Mouse (Mus musculus): ENCODE measurements at regions not wholly inside any gene's neighbourhood (a gene's known extent, or its start where the extent isn't known, plus 50 kb on each side); places are given as distances from the start of the nearest gene placed in this dataset.

DNA sequence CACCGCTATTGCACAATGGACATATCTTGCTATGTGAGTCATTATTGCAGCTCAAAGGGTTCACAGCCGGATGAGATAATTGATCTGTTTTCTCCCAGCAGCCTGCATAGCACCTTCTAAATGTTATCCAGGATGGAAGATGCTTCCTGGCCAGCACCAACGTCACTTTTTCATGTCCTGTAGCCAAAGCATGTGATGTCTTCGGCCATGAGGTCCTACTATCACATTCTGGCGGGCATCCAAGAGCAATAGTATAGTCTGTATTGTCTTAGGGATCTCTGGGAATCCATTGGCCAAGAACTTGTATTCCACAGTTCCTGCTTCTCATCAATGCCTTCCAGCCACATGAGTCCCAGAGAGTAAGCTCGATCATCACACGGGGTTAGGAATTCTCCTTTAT, 70.6 kb downstream of the Npy start:
- no peak for DNase-seq (ENCODE audit: low read depth, low spot score)

DNA sequence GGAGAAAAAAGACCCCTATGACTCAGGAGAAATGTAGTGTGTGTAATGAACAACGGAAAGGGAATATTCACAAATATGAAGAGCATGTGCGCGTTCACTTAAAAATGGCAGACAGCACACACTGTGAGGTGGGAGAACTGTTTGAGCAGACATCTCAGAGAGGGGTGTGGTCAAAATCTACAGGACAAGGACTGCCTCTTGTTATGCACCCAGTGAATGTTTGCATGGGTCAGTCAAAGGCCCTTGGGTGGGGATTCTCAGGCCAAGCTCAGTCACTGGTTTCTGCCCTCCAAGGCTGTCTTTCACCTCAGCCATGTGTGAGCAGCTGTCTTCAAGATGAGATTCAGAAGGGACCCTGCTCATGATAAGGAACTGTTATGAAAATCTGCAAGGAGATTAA, 76.6 kb downstream of the Npy start:
- DNase-seq (ENCODE audit: low read depth, low spot score): no peak

DNA sequence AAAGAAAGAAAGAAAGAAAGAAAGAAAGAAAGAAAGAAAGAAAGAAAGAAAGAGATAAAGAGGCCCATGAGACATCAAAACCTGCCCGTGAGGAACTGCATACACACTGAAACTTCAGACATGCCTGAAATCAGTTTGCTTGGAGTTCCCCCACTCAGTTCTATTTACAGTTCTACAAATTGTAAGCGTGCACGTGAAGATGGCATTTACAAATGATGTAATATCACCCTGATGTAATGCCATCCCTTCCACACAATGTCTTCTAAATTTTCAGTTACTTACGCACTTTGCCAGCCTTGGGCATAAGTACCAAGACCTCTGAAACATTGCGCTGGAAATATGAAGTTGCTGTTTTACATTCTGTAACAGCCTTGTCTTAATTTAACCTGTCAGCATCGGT, 79.0 kb downstream of the Npy start:
- DNase-seq (ENCODE audit: low read depth, low spot score): no peak

DNA sequence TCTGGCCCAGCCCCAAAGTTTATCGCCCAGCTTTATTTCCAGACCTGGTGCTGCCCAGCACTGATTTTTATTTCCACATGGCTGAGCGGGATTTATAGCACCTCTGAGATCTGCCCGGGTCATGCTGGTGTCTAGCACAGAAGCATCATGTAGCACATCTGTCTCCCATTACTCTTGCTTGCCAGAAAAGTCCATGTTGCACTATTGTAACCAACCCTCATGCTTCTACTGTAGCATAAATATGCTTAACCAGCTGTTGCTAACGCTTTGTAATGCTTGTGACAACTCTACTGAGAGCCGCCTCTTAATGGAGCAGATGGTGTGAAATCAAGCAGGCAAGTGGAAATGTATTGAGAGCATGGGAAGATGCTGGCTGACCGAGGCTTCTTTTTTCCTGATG, 81.5 kb downstream of the Npy start:
- DNase-seq (ENCODE audit: low read depth, low spot score): no peak

DNA sequence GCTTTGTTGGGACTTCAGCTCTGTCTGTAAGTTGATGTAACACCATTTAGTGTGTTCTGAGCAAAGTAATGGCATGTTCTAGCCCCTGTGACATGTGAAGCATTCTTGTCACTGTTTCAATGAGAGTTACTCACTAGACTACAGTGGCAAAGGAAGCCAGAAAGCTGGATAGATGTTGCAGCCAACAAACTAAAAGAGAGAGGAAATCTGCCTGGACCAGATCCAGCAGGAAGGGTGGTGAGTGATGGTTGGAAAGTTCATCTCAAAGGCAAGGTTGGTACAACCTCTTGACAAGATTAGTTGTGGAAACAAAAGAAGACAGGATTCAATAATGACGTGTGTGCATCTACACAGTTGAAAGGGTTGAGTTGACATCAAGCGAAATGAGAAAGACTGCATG, 83.9 kb downstream of the Npy start:
- no peak for DNase-seq (ENCODE audit: low read depth, low spot score)

DNA sequence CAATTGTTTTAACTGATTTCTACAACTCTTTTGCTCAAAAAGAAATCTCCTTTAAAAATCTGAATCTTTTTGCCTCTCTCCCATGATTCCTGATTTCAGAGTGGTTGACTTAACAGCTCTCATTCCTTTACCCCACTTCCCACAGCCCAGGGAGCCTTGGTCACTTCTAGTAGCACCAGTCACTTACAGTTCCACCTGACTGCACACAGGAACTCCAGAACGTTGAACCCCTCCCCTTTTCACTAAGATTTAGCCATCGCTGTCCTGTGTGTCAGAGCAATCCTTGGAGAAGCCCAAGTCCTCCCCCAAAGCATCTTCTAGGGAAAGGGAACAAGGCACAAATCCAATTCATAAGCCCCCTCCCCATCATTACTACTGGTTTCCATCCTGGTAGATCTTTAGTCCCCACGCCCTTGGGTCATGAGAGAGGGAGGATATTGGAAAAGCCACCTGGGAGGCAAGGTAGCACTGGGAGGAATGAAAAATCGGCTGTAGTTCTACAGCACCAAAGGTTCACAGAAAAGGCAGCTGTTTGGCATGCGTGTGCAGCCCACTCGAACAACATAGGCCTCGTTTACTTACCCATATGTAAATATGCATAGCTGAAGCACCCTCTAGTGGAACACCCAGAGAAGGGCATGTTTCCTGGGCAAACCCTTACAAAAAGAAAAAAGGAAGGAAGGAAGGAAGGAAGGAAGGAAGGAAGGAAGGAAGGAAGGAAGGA, 96.7 kb downstream of the Npy start:
- peak; percentile 20 for DNase-seq (ENCODE audit: low read depth, low spot score)

DNA sequence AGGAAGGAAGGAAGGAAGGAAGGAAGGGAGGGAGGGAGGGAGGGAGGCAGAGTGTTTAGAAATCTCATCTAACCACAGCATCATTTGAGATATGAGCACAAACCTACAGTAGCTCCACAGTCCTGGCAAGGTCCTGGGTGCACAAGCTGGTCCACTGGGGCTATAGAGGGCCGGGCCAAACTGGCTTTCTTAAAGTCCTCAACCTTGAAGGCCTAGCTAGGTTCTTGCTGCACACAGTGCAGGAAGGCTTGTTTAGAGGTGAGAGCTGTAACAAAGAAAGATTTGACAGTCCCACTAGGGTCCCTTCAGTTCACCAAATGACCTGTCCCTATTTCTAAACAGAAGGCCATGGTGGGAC, 97.3 kb downstream of the Npy start:
- DNase-seq (ENCODE audit: low read depth, low spot score): no peak

DNA sequence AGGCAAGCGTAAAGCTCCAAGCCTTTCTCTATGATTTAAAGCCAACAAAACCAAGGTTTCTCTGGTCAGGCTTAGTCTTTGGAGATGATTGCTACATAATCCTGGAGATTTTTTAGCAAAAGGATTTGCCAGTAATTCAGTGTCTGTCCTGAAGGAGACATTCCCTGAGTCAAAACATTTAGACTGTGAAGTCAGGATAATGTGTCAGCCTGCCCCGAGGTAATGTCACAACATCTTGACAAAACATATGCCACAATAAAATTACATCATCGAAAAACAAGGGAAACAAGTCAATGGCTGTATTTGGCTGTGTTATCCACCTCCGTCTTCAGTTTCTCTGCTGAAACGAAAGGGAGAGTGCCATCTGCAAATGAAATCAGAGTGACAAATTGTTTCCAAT, 101.8 kb downstream of the Npy start:
- no peak for DNase-seq (ENCODE audit: low read depth, low spot score)

DNA sequence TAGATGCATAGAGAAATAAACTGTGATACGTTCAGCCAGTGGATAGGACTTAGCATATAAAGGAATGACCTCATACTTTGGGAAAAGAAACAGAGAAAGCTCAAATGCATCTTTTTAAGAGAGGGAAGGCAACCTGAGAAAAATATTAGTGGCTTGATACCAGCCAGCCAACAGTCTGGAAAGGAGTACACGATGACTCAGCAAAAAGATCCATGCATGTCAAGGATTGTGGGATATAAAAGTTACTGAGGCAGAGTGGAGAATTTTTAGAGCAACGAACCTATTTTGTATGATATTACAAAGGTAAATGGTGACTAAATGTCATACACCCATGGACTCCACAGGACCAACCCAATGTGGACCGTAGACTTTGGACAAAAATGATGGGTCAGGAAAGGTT, 105.6 kb downstream of the Npy start:
- DNase-seq (ENCODE audit: low read depth, low spot score): no peak

DNA sequence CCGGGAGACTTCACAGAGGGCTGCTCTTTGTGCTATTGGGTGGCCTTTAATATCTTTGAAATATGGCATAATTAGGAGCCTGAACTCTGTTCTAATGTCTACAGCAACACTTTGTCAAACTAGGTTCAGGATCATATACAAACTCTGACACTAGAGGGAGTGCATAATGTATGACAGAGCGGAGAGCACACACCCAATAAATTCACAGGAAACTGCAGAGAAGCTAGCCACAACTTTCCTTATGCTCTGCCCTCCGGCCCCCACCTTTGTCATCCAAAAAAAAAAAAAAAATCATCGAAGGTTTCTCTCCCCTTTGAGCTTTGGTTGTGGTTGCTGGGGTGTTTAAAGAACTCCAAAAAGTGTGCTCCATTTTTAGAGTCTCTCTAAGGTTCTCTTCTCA, 107.6 kb downstream of the Npy start:
- DNase-seq (ENCODE audit: low read depth, low spot score): no peak

DNA sequence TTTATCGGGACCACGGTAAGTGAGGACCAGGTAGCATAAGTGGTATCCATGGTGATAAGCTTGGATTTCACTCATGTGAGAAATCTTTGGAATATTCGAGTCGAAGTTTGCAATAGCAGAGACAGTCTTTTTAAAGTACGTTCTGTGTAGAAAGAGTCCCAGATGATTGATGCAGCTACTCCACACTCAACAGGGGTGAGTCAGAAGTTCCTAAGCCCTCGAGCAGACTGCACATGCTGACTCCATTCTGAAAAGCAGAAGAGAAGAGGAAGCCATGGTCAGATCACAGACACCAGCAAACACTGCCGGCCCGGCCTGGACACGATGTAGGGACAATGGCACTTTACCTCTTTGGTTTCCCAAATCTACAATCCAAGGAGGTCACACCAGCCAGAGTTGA, 120.6 kb downstream of the Npy start:
- no peak for DNase-seq (ENCODE audit: low read depth, low spot score)

DNA sequence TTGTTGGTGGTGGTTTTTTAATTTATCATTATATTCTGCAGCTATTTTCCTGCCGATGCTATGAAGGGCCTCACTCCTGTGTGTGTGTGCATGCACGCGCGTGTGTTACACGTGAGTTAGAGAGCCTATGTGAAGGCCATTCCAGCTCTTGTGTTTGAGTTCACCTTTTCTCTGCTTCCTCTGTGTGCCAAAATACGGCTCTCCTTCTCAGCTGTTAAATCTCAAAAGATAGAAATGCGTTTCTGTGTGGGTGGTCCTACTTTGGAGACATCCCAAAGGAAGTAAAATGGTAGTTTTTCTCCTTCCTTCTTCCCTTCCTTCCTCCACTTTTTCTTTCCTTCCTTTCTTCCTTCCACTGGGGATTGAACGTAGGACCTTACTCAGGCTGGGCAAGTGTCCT, 136.4 kb downstream of the Npy start:
- DNase-seq (ENCODE audit: low read depth, low spot score): no peak

DNA sequence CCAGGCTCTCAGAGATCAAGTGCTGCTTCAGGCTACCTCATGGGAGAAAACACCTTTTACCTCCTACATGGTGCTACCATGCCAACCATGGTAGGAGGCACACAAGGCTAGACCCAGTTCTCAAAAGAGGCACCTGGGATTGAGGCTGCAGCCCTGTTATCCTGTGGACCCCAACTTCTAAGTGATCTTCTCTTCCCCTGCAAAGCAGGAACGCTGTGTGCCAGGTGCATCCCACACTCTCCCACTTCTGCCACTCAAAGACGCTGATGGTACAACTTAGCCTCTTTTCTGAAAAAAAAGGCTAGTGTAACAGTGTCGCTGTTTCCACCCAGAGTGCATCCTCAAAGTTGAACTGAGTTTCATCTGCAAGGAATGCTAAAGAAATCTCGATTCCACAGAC, 138.7 kb downstream of the Npy start:
- no peak for DNase-seq (ENCODE audit: low read depth, low spot score)

DNA sequence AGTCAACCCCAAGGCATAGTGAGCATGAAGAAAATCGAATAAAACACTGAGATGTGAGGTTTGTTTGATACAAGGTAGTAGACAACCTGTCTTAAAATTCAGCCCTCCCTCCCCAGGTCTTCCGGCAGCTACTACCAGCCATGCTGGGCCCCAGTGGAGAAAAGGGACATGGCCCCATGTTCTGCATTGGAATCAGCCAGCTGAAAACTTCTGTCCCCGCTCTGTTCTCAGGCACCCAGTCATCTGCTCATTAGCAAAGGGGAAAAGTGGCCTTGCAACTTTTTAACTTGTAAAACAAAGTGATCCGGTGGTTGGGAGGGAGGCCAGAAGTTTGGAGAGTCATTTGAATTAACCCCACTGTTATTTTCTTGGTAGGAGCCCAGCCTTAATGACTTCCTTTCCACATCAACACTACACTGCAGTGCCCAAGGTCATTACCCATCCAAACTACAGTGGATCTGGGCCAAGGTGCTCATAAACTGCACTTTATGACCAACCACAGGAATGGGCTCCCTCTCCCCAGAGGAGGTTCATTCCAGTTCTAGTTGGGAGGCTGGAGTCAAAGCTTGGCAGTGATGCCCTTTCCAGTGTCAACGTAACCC, 143.5 kb downstream of the Npy start:
- DNase-seq (ENCODE audit: low read depth, low spot score): no peak

DNA sequence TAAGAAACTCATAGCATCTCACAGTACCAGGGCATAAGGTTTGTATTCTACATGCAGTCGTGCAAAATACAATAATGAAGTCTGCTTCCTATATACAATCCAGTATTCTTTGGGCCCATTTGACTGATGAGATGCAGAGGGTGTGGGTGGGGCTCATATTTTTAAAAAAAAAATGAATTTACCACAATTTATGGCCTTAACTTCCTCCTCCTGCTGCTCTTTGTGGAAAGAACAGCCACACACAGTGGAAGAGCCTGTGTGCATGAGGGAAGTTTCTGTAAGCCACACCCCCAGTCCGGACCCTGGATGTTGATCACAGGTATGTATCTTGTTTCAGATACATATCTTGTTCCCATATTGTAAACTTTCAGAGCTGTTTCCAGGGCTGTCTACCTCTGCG, 143.5 kb upstream of the Mpp6 start:
- no peak for DNase-seq (ENCODE audit: low read depth, low spot score)

DNA sequence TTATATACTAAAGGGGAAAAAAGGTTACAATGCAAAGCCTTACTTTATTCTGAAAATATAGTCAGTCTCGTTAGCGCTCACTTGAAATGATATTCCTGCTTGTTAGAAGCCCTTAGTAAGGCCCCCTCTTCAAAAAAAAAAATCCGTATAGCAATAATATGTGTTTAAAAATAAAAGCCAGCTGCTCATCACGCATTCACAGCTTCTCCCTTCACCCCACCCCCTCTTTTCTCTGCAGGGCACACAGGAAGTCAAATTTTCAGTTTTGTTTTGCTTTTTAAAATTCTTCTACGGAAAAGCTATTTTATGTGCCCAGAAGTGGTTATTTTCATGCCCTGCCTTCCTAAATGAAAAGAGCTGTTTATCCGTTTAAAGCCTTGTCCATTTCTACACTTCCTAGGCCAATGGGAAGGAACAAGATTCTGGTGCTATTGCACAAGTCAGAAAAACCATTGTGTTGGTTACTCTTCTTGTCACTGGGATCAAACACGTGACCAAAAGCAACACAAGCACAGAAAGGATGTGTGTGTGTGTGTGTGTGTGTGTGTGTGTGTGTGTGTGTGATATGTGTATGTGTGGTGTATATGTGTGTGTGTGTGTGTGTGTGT, 136.7 kb upstream of the Mpp6 start:
- no peak for DNase-seq (ENCODE audit: low read depth, low spot score)

DNA sequence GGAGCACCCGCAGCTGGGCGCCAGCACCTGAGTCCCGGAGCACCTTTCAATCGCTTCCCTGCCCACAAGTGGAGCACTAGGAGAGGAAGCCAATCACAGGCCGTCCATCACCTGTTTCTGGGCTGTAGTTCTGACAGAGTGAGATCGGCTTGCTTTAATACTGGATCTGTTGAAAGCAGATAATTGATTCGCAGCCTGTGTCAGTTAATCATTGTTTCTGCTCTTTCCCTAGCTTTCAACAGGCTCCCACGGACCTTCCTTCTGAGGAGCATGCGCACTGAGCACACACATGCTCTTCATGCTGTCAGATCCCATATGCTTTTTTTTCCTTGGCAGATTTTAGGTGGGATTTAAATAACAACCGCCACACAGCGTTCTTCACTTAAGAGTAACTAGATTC, 132.3 kb upstream of the Mpp6 start:
- no peak for DNase-seq (ENCODE audit: low read depth, low spot score)

DNA sequence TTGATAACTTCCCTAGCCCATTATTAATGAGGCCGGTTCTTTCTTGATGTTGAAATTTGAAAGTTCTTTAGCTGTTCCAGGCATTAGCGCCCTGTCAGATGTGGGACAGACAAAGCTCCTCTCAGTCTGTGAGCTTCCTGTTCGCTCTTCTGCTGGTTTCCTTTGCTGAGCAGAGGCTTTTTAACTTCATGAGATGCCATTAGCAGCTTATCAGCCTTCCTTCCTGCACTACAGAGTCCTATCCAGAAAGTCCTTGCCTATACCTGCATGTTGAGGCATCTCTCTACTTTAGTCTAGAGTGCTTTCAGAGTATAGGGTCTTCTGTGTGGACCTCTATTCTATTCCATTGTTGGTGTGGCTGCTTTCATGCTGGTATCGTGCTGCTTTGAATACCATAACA, 126.3 kb upstream of the Mpp6 start:
- no peak for DNase-seq (ENCODE audit: low read depth, low spot score)

DNA sequence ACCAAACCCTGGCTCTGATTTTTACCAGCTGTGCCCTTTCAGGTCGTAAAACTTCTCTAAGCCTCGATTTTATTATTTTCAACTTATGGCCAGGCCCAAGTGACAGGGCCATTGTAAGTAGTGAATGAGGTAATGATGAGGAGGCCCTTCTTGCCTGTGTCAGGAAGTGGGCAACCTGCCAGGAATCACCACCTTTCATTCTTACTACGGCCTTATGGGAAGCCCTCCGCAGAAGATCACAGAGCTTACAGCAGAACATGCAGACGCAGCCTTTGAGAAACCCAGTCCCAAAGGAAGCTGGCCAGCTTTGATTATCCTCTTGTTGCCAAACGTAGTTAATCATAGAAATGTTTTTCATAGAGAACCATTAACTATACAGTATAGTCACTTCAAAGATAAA, 124.9 kb upstream of the Mpp6 start:
- DNase-seq (ENCODE audit: low read depth, low spot score): no peak

DNA sequence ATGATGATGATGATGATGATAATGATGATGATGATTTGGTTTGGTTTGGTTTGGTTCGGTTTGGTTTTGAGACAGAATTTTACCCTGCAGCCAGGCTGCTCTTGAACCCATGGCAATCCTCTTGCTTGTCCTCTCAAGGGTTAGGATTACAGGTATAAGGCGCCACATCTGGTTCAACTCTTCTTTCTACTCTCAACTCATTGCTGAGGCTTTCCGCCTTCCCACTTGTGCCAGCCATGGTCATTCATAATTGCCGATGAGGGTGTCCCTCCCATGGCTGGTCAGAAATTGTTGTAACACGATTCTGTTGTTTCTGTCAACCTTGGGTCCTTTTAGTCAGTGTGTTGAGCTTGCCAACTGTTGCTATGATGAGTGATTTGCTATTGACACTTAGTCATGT, 122.9 kb upstream of the Mpp6 start:
- DNase-seq (ENCODE audit: low read depth, low spot score): no peak

DNA sequence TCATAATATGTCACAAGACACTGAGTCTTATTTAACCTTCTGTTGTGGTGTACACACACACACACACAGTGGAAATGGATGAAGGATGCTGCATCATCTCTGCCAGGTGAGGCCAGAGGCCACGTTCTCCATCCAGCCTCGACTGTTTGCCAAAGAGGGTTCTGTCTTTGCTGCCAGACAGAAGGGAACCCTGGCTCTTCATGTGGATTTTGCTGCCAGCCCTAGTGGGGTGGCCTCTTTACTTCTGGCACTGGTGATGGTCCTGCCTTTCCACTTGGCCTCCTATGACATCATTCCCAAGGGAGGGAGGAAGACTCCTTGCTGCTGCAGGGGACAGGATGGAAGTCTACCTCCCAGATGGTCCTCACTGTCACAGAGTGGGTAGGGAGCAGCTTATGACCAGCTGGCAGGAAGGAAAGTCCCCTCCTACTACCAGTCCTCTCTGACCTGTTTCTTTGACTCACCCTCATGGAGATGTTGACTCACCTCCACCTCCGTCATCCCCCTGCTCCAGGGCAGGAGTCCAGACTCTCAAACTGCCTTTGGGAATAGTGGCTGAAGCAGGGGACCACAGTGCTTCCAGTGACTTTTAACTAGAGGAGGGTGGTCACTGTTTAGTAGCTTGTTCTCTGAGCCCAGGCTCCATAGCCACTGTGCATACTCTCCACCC, 122.4 kb upstream of the Mpp6 start:
- no peak for DNase-seq (ENCODE audit: low read depth, low spot score)

DNA sequence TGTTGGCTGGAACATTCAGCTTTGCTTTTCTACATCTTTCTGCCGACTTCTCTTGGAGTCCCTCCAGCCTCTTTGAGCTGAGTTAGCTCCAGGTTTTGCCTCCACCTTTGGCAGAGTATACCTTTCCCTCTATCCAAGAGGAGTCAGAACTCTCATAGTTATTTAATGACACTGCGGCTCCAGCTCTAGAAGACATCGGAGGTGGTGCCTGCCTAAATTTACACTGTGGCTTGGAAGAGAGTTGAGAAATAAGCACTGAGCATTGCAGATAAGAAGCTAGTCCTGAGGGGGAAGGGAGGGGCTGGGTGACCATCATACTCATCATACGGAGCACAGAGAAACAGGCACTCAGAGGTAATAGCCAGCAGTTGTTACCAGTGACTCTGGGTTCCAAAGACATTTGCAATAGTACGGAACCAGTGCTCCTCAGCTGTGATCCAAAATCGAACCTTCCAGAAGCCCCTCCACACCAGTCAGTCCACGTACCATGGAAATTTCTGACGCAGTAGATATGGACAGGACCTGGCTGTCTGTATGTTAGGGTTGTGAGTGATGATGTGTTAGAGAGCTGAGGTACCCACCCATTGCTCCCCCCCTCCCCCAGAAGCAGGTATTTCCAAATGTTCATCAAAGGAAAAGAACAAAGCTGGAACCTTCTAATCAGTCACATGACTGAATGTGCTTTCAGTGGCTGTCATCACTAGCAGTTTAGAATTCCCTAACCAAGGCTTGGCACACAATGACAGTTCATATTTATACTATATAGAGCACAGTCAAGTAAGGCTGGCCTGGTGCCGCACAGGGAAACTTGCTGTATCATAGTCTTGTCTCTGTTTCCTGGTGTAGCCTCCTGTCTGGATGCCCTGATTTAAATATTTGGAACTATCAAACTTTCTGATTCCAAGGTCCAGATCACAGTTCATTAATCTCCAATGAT, 120.2 kb upstream of the Mpp6 start:
- no peak for DNase-seq (ENCODE audit: low read depth, low spot score)
